Comparison of ENCODE assay signal across 16 mouse cellular contexts in the genomic region with DNA sequence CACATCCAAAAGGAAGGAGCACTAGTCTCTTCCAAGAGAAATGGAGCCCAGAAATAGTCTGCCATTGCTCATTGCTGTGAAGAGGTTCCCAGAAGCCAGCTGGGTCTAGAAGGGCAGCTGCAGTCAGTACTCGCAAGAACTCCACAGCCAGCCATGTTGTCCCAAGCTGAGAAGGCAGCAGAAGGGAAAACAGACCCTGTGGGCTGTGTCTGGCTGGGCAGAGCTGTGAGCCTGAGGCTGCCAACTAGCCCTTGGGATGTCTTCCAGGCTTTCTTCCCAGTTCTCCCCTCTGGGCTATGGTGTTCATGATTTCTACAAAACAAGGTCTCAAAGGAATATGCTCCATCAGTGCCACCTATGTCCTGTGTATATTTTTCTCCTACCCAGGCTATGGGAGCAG.
"Had no signal": no experiment of that assay in that cellular context is flagged by ENCODE, and none has a peak within 500 bp of the region (broad histone marks: within the 10 kb centered on the region; RNA-seq: fewer than 3 reads in every experiment).

No protein-coding gene starts in this region.

- H3K9ac ChIP-seq: limb, embryonic 12.5 days; liver, embryonic 13.5 days; liver, postnatal 0 days; lung, embryonic 15.5 days; midbrain, embryonic 15.5 days; neural tube, embryonic 12.5 days had no signal

- H3K36me3 ChIP-seq: limb, embryonic 12.5 days; liver, embryonic 13.5 days; lung, embryonic 15.5 days; midbrain, embryonic 15.5 days; neural tube, embryonic 12.5 days had no signal

- ATAC-seq: liver, postnatal 0 days; midbrain, embryonic 15.5 days had no signal

- H3K4me2 ChIP-seq: limb, embryonic 12.5 days; liver, embryonic 13.5 days; lung, embryonic 15.5 days; midbrain, embryonic 11.5 days; midbrain, embryonic 15.5 days; neural tube, embryonic 12.5 days had no signal

- H3K27me3 ChIP-seq: limb, embryonic 12.5 days; liver, embryonic 13.5 days; lung, embryonic 15.5 days; midbrain, embryonic 15.5 days; neural tube, embryonic 12.5 days had no signal

- H3K27ac ChIP-seq: left cerebral cortex, adult 2 months; limb, embryonic 12.5 days; liver, embryonic 13.5 days; lung, embryonic 15.5 days; macrophage; midbrain, embryonic 15.5 days; neural tube, embryonic 12.5 days; stomach, postnatal 0 days had no signal

- DNase-seq: kidney, postnatal 10 days; kidney, postnatal 4 days; liver; liver, embryonic 13.5 days; liver, postnatal 0 days; lung, postnatal 14 days; thymus, postnatal 4 days had no signal

- H3K9me3 ChIP-seq: limb, embryonic 12.5 days; liver, embryonic 13.5 days; lung, embryonic 15.5 days; megakaryocyte, embryonic 14.5 days; midbrain, embryonic 15.5 days; neural tube, embryonic 12.5 days had no signal

- H3K4me3 ChIP-seq: left cerebral cortex, adult 2 months; limb, embryonic 12.5 days; liver, embryonic 13.5 days; lung, embryonic 15.5 days; megakaryocyte, embryonic 14.5 days; midbrain, embryonic 15.5 days; neural tube, embryonic 12.5 days had no signal

- H3K4me1 ChIP-seq: liver, embryonic 13.5 days; lung, embryonic 15.5 days; neural tube, embryonic 12.5 days had no signal
